Mouse (Mus musculus) MEL (cell line): ENCODE measurements around the gene Atp6v0a1. TPM values are rescaled to one million over a fixed set of nuclear protein-coding genes. Genes with fewer than 3 reads are reported as not detected.
A peak's percentile ranks its signal among the peaks of the same experiment; 100 is the strongest.

Source experiments
- DNase-seq: peaks from one replicate; pipeline ENCODE4 v3.0.0; 2011; ENCODE audit warnings: low read depth, low spot score
- H3K27ac ChIP-seq: 2 replicates; pipeline ENCODE4 v1.5.1; 2012; ENCODE audit warnings: low read depth, mild to moderate bottlenecking, control low read depth, low read length, moderate library complexity; ENCODE audit not compliant: control insufficient read depth
- H3K27me3 ChIP-seq, 2 experiments: fragments of 150-350 bp in 1 of 2; sonication (generic) in 1 of 2; 2 replicates each; pipeline ENCODE4 v1.6.1; 2012; ENCODE audit warnings: low read length in 2 of 2, mild to moderate bottlenecking in 2 of 2, improper control_type of control experiment in 1 of 2, moderate library complexity in 1 of 2; ENCODE audit not compliant: insufficient read depth in 2 of 2, control insufficient read depth in 1 of 2
- H3K36me3 ChIP-seq, 2 experiments: 2 replicates each; pipeline ENCODE4 v1.6.1; 2012 to 2014; ENCODE audit warnings: low read length in 2 of 2, improper control_type of control experiment in 1 of 2, inconsistent platforms in 1 of 2, mild to moderate bottlenecking in 1 of 2; ENCODE audit not compliant: insufficient read depth in 2 of 2, control insufficient read depth in 1 of 2
- H3K4me1 ChIP-seq, 2 experiments: fragments of 150-350 bp in 1 of 2; sonication (generic) in 1 of 2; 2 replicates each; pipeline ENCODE4 v1.6.1; 2012; ENCODE audit warnings: low read length in 2 of 2, improper control_type of control experiment in 1 of 2, mild to moderate bottlenecking in 1 of 2; ENCODE audit not compliant: insufficient read depth in 2 of 2, control insufficient read depth in 1 of 2
- H3K4me3 ChIP-seq, 2 experiments: fragments of 150-350 bp in 1 of 2; sonication (generic) in 1 of 2; 2 replicates each; pipeline ENCODE4 v1.5.1; 2012; ENCODE audit warnings: low read depth in 2 of 2, low read length in 2 of 2, mild to moderate bottlenecking in 2 of 2, moderate library complexity in 2 of 2, control low read depth in 1 of 2, improper control_type of control experiment in 1 of 2; ENCODE audit not compliant: control insufficient read depth in 1 of 2, insufficient read depth in 1 of 2
- H3K79me2 ChIP-seq: 2 replicates; pipeline ENCODE4 v1.6.1; 2012; ENCODE audit warnings: mild to moderate bottlenecking, low read length, moderate library complexity; ENCODE audit not compliant: control insufficient read depth, poor library complexity, insufficient read depth
- H3K9ac ChIP-seq: 2 replicates; pipeline ENCODE4 v1.6.1; 2012; ENCODE audit warnings: low read depth, mild to moderate bottlenecking, control low read depth, low read length, moderate library complexity; ENCODE audit not compliant: control insufficient read depth, poor library complexity, severe bottlenecking
- H3K9me3 ChIP-seq: fragments of 150-350 bp; sonication (generic); replicated peaks from 2 replicates; pipeline ENCODE4 v1.6.1; 2012; ENCODE audit warnings: mild to moderate bottlenecking, low read length, improper control_type of control experiment, moderate library complexity; ENCODE audit not compliant: insufficient read depth
- BHLHE40 ChIP-seq: IDR thresholded peaks from 2 replicates; pipeline ENCODE4 v1.6.1; 2012; ENCODE audit warnings: low read depth, mild to moderate bottlenecking, inconsistent platforms, low read length, improper control_type of control experiment, borderline replicate concordance
- CHD1 ChIP-seq: IDR thresholded peaks from 2 replicates; pipeline ENCODE4 v1.6.1; 2012; ENCODE audit warnings: low read depth, mild to moderate bottlenecking, inconsistent platforms, low read length, improper control_type of control experiment
- CHD2 ChIP-seq: IDR thresholded peaks from 2 replicates; pipeline ENCODE4 v1.6.1; 2011; ENCODE audit warnings: low read length, improper control_type of control experiment
- E2F4 ChIP-seq: IDR thresholded peaks from 2 replicates; pipeline ENCODE4 v1.6.1; 2011; ENCODE audit warnings: low read depth, low read length, improper control_type of control experiment, borderline replicate concordance
- ELF1 ChIP-seq: IDR thresholded peaks from 2 replicates; pipeline ENCODE4 v1.6.1; 2014; ENCODE audit warnings: low read depth, mild to moderate bottlenecking, inconsistent platforms, low read length, improper control_type of control experiment, moderate library complexity
- EP300 ChIP-seq, 2 experiments: IDR thresholded peaks; 2 replicates each; pipeline ENCODE4 v1.6.1; 2011; ENCODE audit warnings: improper control_type of control experiment in 2 of 2, low read length in 2 of 2, low read depth in 1 of 2, mild to moderate bottlenecking in 1 of 2
- GABPA ChIP-seq: IDR thresholded peaks from 2 replicates; pipeline ENCODE4 v1.6.1; 2012; ENCODE audit warnings: low read depth, mild to moderate bottlenecking, inconsistent platforms, low read length, improper control_type of control experiment, moderate library complexity
- GATA1 ChIP-seq: IDR thresholded peaks from 2 replicates; pipeline ENCODE4 v1.6.1; 2011; ENCODE audit warnings: low read depth, low read length, improper control_type of control experiment
- HCFC1 ChIP-seq: IDR thresholded peaks from 2 replicates; pipeline ENCODE4 v1.6.1; 2012; ENCODE audit warnings: low read depth, mild to moderate bottlenecking, inconsistent platforms, low read length, improper control_type of control experiment, moderate library complexity
- MAX ChIP-seq: IDR thresholded peaks from 2 replicates; pipeline ENCODE4 v1.6.1; 2011; ENCODE audit warnings: low read length, improper control_type of control experiment
- MEF2A ChIP-seq: IDR thresholded peaks from 2 replicates; pipeline ENCODE4 v1.6.1; 2014; ENCODE audit warnings: low read depth, mild to moderate bottlenecking, inconsistent platforms, low read length, improper control_type of control experiment; ENCODE audit not compliant: poor library complexity, insufficient replicate concordance, severe bottlenecking; ENCODE audit errors: extremely low read depth
- MYB ChIP-seq: IDR thresholded peaks from 2 replicates; pipeline ENCODE4 v1.6.1; 2011; ENCODE audit warnings: mild to moderate bottlenecking, low read depth, low read length, improper control_type of control experiment
- MYC ChIP-seq: IDR thresholded peaks from 2 replicates; pipeline ENCODE4 v1.6.1; 2011; ENCODE audit warnings: low read depth, mild to moderate bottlenecking, low read length, improper control_type of control experiment, moderate library complexity
- NELFE ChIP-seq: IDR thresholded peaks from 2 replicates; pipeline ENCODE4 v1.6.1; 2011; ENCODE audit warnings: low read depth, low read length, improper control_type of control experiment
- NRF1 ChIP-seq: IDR thresholded peaks from 2 replicates; pipeline ENCODE4 v1.6.1; 2014; ENCODE audit warnings: low read depth, mild to moderate bottlenecking, inconsistent platforms, low read length, improper control_type of control experiment, moderate library complexity; ENCODE audit not compliant: poor library complexity, insufficient read depth, severe bottlenecking
- POLR2A ChIP-seq, 2 experiments: IDR thresholded peaks; 2 replicates each; pipeline ENCODE4 v1.6.1; 2011 to 2012; ENCODE audit warnings: low read length in 2 of 2, mild to moderate bottlenecking in 2 of 2, control low read depth in 1 of 2, improper control_type of control experiment in 1 of 2, low read depth in 1 of 2, moderate library complexity in 1 of 2; ENCODE audit not compliant: control insufficient read depth in 1 of 2, insufficient read depth in 1 of 2, poor library complexity in 1 of 2
- POLR2AphosphoS5 ChIP-seq: IDR thresholded peaks from 2 replicates; pipeline ENCODE4 v1.6.1; 2012; ENCODE audit warnings: low read depth, borderline replicate concordance, mild to moderate bottlenecking, inconsistent platforms, low read length, moderate library complexity, mixed read lengths
- RAD21 ChIP-seq: IDR thresholded peaks from 2 replicates; pipeline ENCODE4 v1.6.1; 2011; ENCODE audit warnings: mild to moderate bottlenecking, low read depth, low read length, improper control_type of control experiment
- RCOR1 ChIP-seq: IDR thresholded peaks from 2 replicates; pipeline ENCODE4 v1.6.1; 2012; ENCODE audit warnings: low read depth, mild to moderate bottlenecking, inconsistent platforms, low read length, improper control_type of control experiment
- SIN3A ChIP-seq: IDR thresholded peaks from 2 replicates; pipeline ENCODE4 v1.6.1; 2012; ENCODE audit warnings: low read length, improper control_type of control experiment, inconsistent platforms
- TBP ChIP-seq: IDR thresholded peaks from 2 replicates; pipeline ENCODE4 v1.8.0; 2011; ENCODE audit warnings: low read depth, low read length, improper control_type of control experiment
- TCF12 ChIP-seq: IDR thresholded peaks from 2 replicates; pipeline ENCODE4 v1.6.1; 2014; ENCODE audit warnings: low read depth, mild to moderate bottlenecking, inconsistent platforms, low read length, improper control_type of control experiment, moderate library complexity
- UBTF ChIP-seq: IDR thresholded peaks from 2 replicates; pipeline ENCODE4 v1.6.1; 2012; ENCODE audit warnings: low read depth, mild to moderate bottlenecking, inconsistent platforms, low read length, improper control_type of control experiment, moderate library complexity, borderline replicate concordance; ENCODE audit not compliant: insufficient read depth
- USF1 ChIP-seq: IDR thresholded peaks from 2 replicates; pipeline ENCODE4 v1.6.1; 2014; ENCODE audit warnings: low read depth, mild to moderate bottlenecking, inconsistent platforms, low read length, improper control_type of control experiment, moderate library complexity
- USF2 ChIP-seq, 2 experiments: IDR thresholded peaks; 2 replicates each; pipeline ENCODE4 v1.6.1; 2011 to 2012; ENCODE audit warnings: improper control_type of control experiment in 2 of 2, low read length in 2 of 2, borderline replicate concordance in 1 of 2, inconsistent platforms in 1 of 2, low read depth in 1 of 2, mild to moderate bottlenecking in 1 of 2; ENCODE audit not compliant: insufficient read depth in 1 of 2
- ZKSCAN1 ChIP-seq: IDR thresholded peaks from 2 replicates; pipeline ENCODE4 v1.6.1; 2012; ENCODE audit warnings: low read depth, mild to moderate bottlenecking, inconsistent platforms, low read length, improper control_type of control experiment, moderate library complexity
- ZMIZ1 ChIP-seq: IDR thresholded peaks from 2 replicates; pipeline ENCODE4 v1.6.1; 2012; ENCODE audit warnings: low read depth, mild to moderate bottlenecking, inconsistent platforms, low read length, improper control_type of control experiment, moderate library complexity
- ZNF384 ChIP-seq: IDR thresholded peaks from 2 replicates; pipeline ENCODE4 v1.6.1; 2012; ENCODE audit warnings: low read depth, mild to moderate bottlenecking, inconsistent platforms, low read length, improper control_type of control experiment
- polyA plus RNA-seq, 2 experiments: library from polyadenylated mRNA; stranded (reverse) in 1 of 2; unstranded in 1 of 2; fragments of >175 nt in 1 of 2; fragments of >200 nt in 1 of 2; gene quantifications; 2 replicates each; pipeline versions ENCODE4 v1.2.1 to v1.2.4; 2012; ENCODE audit warnings: low replicate concordance in 2 of 2, low read depth in 1 of 2; ENCODE audit not compliant: insufficient read length in 2 of 2, insufficient read depth in 1 of 2, missing spikeins in 1 of 2
- total RNA-seq: library from RNA; depleted of rRNA; stranded (reverse); fragments of 300-350 nt; gene quantifications from 2 replicates; pipeline ENCODE4 v1.2.3, GENCODE M21; 2012

Gene Atp6v0a1
- total and polyA plus RNA-seq, 3 experiments = 12.8 to 23.2 TPM; not detected in 1

GRCm38 (mm10) chr11:101066549-101067412 is 57.5 kb downstream of the Atp6v0a1 start (continued):
- TF ChIP-seq ZNF384 (peak; percentile 51; the same call in 1 of the 2 replicates), E2F4 (no peak), GATA1 (no peak), POLR2AphosphoS5 (no peak), CHD2 (no peak), RCOR1 (no peak), MAX (peak; percentile 84), GABPA (no peak), MYC (peak; percentile 83), ZMIZ1 (no peak), ZKSCAN1 (no peak), USF1 (peak; percentile 62), CHD1 (no peak), RAD21 (peak; percentile 99), MYB (no peak)

- Histone ChIP-seq H3K9me3 (no peaks in the 10 kb centered on the region), H3K4me3 (peak within 1 kb of the TSS; percentile 63), H3K4me1 (peaks cover 6 to 12% of the 10 kb centered on the region in 2 experiments), H3K27ac (no peak within 1 kb of the TSS), H3K36me3 (peaks cover 0 to 8% of the 10 kb centered on the region in 2 experiments; a peak in 2 of 4 replicates), H3K27me3 (no peaks in the 10 kb centered on the region), H3K9ac (peak within 1 kb of the TSS; percentile 77), H3K79me2 (no peaks in the 10 kb centered on the region; the same call in 1 of the 2 replicates)
- 0 out of 2 replicates have a peak, but pooled peaks have one; percentile 4 for TF ChIP-seq MYC
- TF ChIP-seq USF1 = peak; percentile 100
- 0 out of 2 replicates have a peak, but pooled peaks have one; percentile 54 for TF ChIP-seq UBTF
- TF ChIP-seq NRF1 = peak; percentile 71
- peak; percentile 72 to 76; a peak in 3 of 4 replicates for TF ChIP-seq POLR2A (IDR thresholded peaks at IDR 0.05; ENCODE audit: control insufficient read depth in 1 of 2, insufficient read depth in 1 of 2, low read depth in 1 of 2, low read length in 2 of 2, poor library complexity in 1 of 2)
- peak; percentile 53 for TF ChIP-seq ELF1
- peak; percentile 63 for TF ChIP-seq SIN3A
- peak; percentile 38 for TF ChIP-seq TBP
- TF ChIP-seq RCOR1 = peak; percentile 38; the same call in 1 of the 2 replicates
- no peak for TF ChIP-seq HCFC1
- peak; percentile 97 for TF ChIP-seq MAX
- TF ChIP-seq BHLHE40 = no peak
- peak; percentile 53 for TF ChIP-seq NELFE
- TF ChIP-seq USF2 (IDR thresholded peaks at IDR 0.05; ENCODE audit: borderline replicate concordance in 1 of 2, insufficient read depth in 1 of 2, low read depth in 1 of 2, low read length in 2 of 2) = peak; percentile 89 to 96
- peak; percentile 5; the same call in 1 of the 2 replicates for TF ChIP-seq TCF12
- peak in 1 of 2 experiments; percentile 31; a peak in 1 of 4 replicates for TF ChIP-seq EP300 (IDR thresholded peaks at IDR 0.05; ENCODE audit: low read depth in 1 of 2, low read length in 2 of 2)
- TF ChIP-seq MEF2A = no peak
- no peak for TF ChIP-seq MYB
- peak; percentile 94 for DNase-seq
Observed at GRCm38 (mm10) chr11:101069391-101070188, 60.3 kb downstream of the Atp6v0a1 start, which contains the start of gene Naglu. TSS of gene Naglu (plus strand) at chr11:101070012.
